Mouse (Mus musculus): ENCODE measurements around the gene Adamts17.
A peak's percentile ranks its signal among the peaks of the same experiment; 100 is the strongest.

Adamts17 gene

DNA sequence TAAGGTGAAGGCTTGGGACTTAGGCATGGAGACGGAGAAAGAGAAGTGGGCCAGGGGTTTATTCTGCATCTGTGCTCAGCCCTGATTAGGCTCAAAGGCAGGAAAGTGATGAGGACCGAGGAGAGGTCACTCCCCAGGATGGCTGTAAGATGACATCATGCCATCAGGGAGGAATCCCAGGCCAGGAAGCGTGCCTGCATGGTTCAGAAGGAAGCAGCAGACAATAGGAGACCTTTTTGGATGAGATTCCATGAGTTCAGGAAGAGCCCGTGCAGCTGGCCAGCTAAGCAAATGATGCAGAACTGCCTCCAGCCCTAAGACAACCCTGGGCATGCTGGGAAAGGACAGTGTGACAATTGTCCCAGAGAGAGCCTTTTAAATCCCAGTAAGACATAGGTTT, 93.7 kb downstream of the Adamts17 start:
- peak; percentile 19 for DNase-seq (ENCODE audit: low spot score)

- no peak for DNase-seq (ENCODE audit: low spot score)
These were observed 94.5 kb downstream of the Adamts17 start for GRCm38 (mm10) chr7:66934062-66934461.

DNA sequence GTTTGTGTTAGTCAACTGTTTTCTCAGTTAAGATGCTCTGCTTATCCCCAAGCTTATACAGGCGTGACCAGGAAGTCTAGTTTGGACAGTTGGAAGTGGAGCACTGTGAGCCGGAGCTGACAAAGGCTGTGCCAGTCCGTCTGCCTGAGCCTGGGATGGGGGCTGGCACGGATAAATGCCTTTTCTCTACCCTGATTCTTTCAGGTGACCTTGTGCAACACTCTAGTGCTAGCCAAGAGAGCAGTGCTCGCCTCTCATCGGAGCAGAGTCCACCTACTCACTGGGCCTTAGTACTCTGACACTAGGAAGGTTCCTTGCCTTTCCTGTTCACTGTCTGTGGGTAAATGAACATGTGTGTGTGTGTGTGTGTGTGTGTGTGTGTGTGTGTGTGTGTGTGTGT, 95.5 kb downstream of the Adamts17 start:
- DNase-seq (ENCODE audit: low spot score) = no peak

- DNase-seq (ENCODE audit: low spot score) = no peak
These were observed 96.7 kb downstream of the Adamts17 start for GRCm38 (mm10) chr7:66936042-66936755.

GRCm38 (mm10) chr7:66936911-66937310, 97.4 kb downstream of the Adamts17 start:
- DNase-seq (ENCODE audit: low spot score) = no peak

- peak; percentile 37 for DNase-seq (ENCODE audit: low spot score)
These were observed 99.7 kb downstream of the Adamts17 start for GRCm38 (mm10) chr7:66938988-66939783.

GRCm38 (mm10) chr7:66940761-66941160, 101.2 kb downstream of the Adamts17 start:
- no peak for DNase-seq (ENCODE audit: low spot score)

GRCm38 (mm10) chr7:66949006-66949405, 109.5 kb downstream of the Adamts17 start:
- no peak for DNase-seq (ENCODE audit: low spot score)

DNA sequence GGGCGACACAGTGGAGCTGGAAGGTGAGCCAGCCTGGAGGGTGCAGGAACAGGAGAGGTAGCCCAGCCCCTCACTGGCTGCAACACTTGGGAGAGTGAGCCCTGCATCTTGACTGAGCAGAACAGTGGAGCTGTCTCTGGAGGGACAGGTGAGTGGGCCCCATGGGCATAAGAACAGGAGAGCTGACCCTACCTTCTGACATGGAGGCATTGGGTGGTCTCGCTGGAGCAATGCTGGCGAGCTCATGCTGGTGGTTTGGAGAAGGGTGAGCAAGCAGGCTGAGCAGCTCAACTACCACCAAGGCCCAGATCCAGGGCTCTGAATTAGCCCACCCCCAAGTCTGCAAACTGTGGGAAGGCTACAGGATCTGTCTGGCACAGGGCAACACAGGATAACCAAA, 113.4 kb downstream of the Adamts17 start:
- no peak for DNase-seq (ENCODE audit: low spot score)

GRCm38 (mm10) chr7:66954073-66954472, 114.5 kb downstream of the Adamts17 start:
- no peak for DNase-seq (ENCODE audit: low spot score)

GRCm38 (mm10) chr7:66954723-66955122, 115.2 kb downstream of the Adamts17 start:
- no peak for DNase-seq (ENCODE audit: low spot score)

DNA sequence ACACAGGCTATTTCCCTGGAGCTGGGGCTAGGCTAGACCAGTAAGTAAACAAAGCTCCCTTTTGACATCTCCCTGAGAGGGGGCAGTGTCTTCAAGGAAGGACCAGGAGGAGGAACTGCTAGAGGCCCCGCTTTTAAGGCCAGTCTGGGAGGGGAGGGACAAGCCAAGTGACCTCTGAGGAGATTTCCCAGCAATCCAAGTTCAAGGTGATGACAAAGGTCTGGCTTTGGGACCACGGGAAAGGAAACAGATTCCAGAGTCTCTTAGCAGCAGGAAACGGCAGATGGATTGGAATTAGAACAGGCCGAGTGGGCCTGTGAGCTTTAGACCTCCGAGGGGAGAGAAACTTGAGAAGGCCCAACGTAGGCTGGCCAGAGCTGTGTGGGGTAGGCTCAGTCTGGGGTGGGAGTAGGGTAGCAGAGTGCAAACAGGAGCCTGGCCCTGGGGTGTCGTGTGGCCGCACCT, 116.0 kb downstream of the Adamts17 start:
- DNase-seq (ENCODE audit: low spot score) = peak; percentile 74

DNA sequence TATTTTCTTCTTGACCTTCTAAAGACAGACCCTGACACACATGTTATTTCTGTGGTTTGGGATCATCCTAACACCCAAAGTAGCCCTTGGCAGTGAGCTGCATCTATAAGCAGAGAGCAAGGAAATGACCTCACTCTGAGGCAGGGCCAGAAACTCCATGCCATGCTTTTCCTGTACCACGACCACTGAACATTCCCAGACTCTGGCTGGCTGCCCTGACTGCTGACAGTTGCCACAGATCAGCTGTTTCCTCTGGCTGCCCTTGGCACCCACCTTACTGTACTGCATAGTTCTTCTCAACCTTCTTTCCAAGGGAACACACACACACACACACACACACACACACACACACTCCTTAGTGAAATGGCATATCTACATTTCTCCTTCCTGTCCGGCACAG, 116.4 kb downstream of the Adamts17 start:
- peak; percentile 42 for DNase-seq (ENCODE audit: low spot score)

GRCm38 (mm10) chr7:66957764-66958163, 118.2 kb downstream of the Adamts17 start:
- DNase-seq (ENCODE audit: low spot score) = no peak

DNA sequence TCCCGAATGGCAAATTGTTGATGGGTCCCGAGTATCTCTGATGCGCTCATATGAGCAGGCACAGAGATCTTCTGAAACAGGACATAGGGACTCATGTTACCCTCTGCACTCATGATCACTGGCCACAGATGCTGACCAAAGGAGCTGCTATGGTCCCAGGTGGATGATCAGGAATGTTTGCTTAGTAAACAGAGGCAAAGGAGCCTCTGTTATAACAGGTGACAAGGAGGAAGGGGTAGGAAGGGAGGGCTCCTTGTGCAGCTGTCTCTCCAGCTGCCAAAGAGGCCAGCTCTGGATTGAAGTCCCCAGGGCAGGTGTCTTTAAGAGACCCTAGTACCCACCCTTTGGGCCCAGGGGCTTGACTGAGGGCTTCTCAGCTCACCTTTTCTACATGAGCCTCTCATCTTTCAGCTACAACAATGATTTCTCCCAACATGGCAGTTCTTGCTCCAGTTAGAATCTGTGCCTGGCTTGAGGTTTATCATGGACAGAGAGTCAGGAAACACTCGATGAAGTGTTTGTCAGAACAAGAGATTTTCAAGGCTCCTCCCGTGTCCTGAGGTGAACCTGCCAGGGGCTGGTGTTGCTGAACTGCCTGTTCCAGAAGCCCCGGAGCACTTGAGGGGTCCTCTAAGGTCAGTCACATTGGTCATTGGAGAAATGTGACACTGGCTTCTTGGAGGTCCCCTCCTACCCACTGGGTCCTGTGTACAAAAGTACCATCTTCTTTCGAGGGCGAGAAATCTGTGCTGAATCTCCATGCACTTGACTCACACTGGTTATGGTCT, 120.9 kb downstream of the Adamts17 start:
- DNase-seq (ENCODE audit: low spot score) = no peak

- DNase-seq (ENCODE audit: low spot score) = no peak
These were observed 123.2 kb downstream of the Adamts17 start for GRCm38 (mm10) chr7:66962736-66963135.

- DNase-seq (ENCODE audit: low spot score) = no peak
These were observed 124.0 kb downstream of the Adamts17 start for GRCm38 (mm10) chr7:66963541-66963940.

- DNase-seq (ENCODE audit: low spot score) = peak; percentile 58
These were observed 127.1 kb downstream of the Adamts17 start for GRCm38 (mm10) chr7:66966541-66967205.

DNA sequence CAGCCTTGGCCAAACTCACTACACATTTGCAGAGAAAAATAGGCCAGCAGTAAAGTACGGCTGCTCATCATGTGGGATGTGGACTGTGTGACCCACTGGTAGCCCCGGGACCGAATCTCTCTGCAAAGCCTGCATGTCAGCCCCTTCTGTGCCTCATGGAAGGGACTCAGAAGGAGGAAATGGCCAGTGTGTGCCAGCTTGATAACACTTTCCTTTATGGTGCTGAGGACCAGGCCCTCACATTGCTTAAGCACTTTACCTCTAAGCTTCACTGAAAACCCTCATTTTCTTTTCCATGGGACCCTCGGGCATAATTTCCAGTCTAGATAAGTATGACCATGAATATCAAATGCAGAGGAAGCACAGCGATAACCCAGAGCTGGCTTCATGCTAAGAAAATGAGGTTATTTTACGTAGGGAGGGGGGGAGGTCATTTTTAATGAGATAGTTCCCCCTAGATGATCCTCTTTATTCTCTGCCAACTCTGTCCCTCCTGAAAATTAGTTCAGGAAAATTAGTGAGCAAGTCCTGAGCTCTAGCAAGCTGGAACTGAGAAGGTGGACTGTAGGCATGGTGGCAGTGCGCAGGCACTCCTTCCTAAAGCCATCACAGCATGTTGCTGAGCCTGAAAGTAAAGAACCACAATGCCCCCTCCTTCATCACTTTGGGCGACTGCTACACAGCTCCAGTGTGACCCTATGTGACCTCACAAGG, 127.8 kb downstream of the Adamts17 start:
- DNase-seq (ENCODE audit: low spot score) = no peak

DNA sequence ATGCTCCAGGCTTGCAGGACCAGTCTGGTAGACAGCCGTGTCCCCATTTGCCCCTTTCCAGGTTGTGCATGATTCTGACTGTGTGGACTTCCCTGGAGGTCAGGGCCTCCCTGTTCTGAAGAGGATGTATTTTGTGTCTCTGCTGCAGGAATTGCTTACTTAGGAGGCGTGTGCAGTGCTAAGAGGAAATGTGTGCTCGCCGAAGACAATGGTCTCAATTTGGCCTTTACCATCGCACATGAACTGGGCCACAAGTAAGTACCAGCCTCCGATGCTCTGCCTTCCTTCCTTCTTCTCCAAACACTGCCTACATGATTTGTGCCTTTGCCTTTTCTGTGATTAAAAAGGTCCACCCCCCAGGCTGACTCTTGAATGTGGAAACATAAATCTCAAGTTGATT, 129.1 kb downstream of the Adamts17 start:
- no peak for DNase-seq (ENCODE audit: low spot score)

GRCm38 (mm10) chr7:66969199-66969598, 129.7 kb downstream of the Adamts17 start:
- DNase-seq (ENCODE audit: low spot score) = no peak
